Mouse (Mus musculus): ENCODE data around the gene Abhd16b. TPM values are rescaled to one million over a fixed set of nuclear protein-coding genes. Genes with fewer than 3 reads are reported as not detected.

The Abhd16b gene
- polyA plus RNA-seq, 1 experiment from 2014 or later, result 0.08 TPM

- TF ChIP-seq EP300 (IDR thresholded peaks at IDR 0.05; ENCODE audit: low read depth) (no peak), CTCF (IDR thresholded peaks at IDR 0.05; ENCODE audit: low read depth) (no peak)
- no peak for ATAC-seq
- Histone ChIP-seq H3K9me3 (ENCODE audit: low read length) (no peaks in the 10 kb centered on the region), H3K27me3 (ENCODE audit: insufficient read depth, low read length) (peaks cover 9% of the 10 kb centered on the region), H3K4me1 (ENCODE audit: insufficient read depth) (peaks cover 5% of the 10 kb centered on the region), H3K4me2 (ENCODE audit: low read depth, low read length) (no peak overlapping the region), H3K9ac (replicated peaks) (no peak overlapping the region), H3K4me3 (ENCODE audit: low read depth, low read length) (no peak overlapping the region), H3K27ac (ENCODE audit: low read depth) (no peak overlapping the region), H3K36me3 (replicated peaks; ENCODE audit: insufficient read depth, low read length) (no peaks in the 10 kb centered on the region)
- 55% methylated on average over 3 of the region's 3 CpGs for WGBS (ENCODE audit: insufficient replicate concordance)
- no peak for DNase-seq
Measured at GRCm38 (mm10) chr2:181465423-181465822, 27.6 kb upstream of the Abhd16b start.

GRCm38 (mm10) chr2:181470285-181470684 lies 22.7 kb upstream of the Abhd16b start:
- DNase-seq (no peak), ATAC-seq (no peak)
- Histone ChIP-seq H3K4me3 (ENCODE audit: low read depth, low read length) (no peak overlapping the region), H3K4me1 (ENCODE audit: insufficient read depth) (peaks cover 8% of the 10 kb centered on the region), H3K9ac (replicated peaks) (no peak overlapping the region), H3K9me3 (ENCODE audit: low read length) (no peaks in the 10 kb centered on the region), H3K27me3 (ENCODE audit: insufficient read depth, low read length) (no peaks in the 10 kb centered on the region), H3K4me2 (ENCODE audit: low read depth, low read length) (no peak overlapping the region), H3K36me3 (replicated peaks; ENCODE audit: insufficient read depth, low read length) (no peaks in the 10 kb centered on the region), H3K27ac (ENCODE audit: low read depth) (no peak overlapping the region)
- no peak for TF ChIP-seq CTCF (IDR thresholded peaks at IDR 0.05; ENCODE audit: low read depth)
- no peak for TF ChIP-seq EP300 (IDR thresholded peaks at IDR 0.05; ENCODE audit: low read depth)
- WGBS (ENCODE audit: insufficient replicate concordance), result 39% methylated on average over 2 of the region's 2 CpGs

GRCm38 (mm10) chr2:181471246-181471645 lies 21.8 kb upstream of the Abhd16b start:
- no peak overlapping the region for H3K4me2 ChIP-seq (ENCODE audit: low read depth, low read length)

GRCm38 (mm10) chr2:181472256-181472827 lies 20.7 kb upstream of the Abhd16b start:
- H3K9me3 ChIP-seq (ENCODE audit: low read length), result no peaks in the 10 kb centered on the region
- H3K4me3 ChIP-seq (ENCODE audit: low read depth, low read length), result no peak overlapping the region
- DNase-seq, result no peak
- peaks cover 8% of the 10 kb centered on the region for H3K4me1 ChIP-seq (ENCODE audit: insufficient read depth)
- H3K9ac ChIP-seq (replicated peaks), result no peak overlapping the region
- H3K27me3 ChIP-seq (ENCODE audit: insufficient read depth, low read length), result no peaks in the 10 kb centered on the region
- TF ChIP-seq CTCF (IDR thresholded peaks at IDR 0.05; ENCODE audit: low read depth) (no peak), EP300 (IDR thresholded peaks at IDR 0.05; ENCODE audit: low read depth) (no peak)
- peak; percentile 40; the same call in 1 of the 2 replicates for ATAC-seq
- WGBS (ENCODE audit: insufficient replicate concordance), result 59% methylated on average over 1 of the region's 1 CpGs
- no peak overlapping the region for H3K4me2 ChIP-seq (ENCODE audit: low read depth, low read length)
- H3K27ac ChIP-seq (ENCODE audit: low read depth), result peak overlapping the region; percentile 34; the same call in 1 of the 2 replicates
- no peaks in the 10 kb centered on the region for H3K36me3 ChIP-seq (replicated peaks; ENCODE audit: insufficient read depth, low read length)

More at GRCm38 (mm10) chr2:181471246-181471645, 21.8 kb upstream of the Abhd16b start:
- ATAC-seq (no peak), DNase-seq (no peak)
- Histone ChIP-seq H3K27ac (ENCODE audit: low read depth) (peak overlapping the region; percentile 36; the same call in 1 of the 2 replicates), H3K4me1 (ENCODE audit: insufficient read depth) (peaks cover 8% of the 10 kb centered on the region), H3K36me3 (replicated peaks; ENCODE audit: insufficient read depth, low read length) (no peaks in the 10 kb centered on the region), H3K4me3 (ENCODE audit: low read depth, low read length) (no peak overlapping the region), H3K9me3 (ENCODE audit: low read length) (no peaks in the 10 kb centered on the region), H3K9ac (replicated peaks) (no peak overlapping the region), H3K27me3 (ENCODE audit: insufficient read depth, low read length) (no peaks in the 10 kb centered on the region)
- TF ChIP-seq CTCF (IDR thresholded peaks at IDR 0.05; ENCODE audit: low read depth) (no peak), EP300 (IDR thresholded peaks at IDR 0.05; ENCODE audit: low read depth) (no peak)
- WGBS (ENCODE audit: insufficient replicate concordance), result 25% methylated on average over 5 of the region's 5 CpGs

- no peak for ATAC-seq
- WGBS (ENCODE audit: insufficient replicate concordance), result 26% methylated on average over 2 of the region's 2 CpGs
- H3K27ac ChIP-seq (ENCODE audit: low read depth), result 0 out of 2 replicates have a peak overlapping the region, but pooled peaks have one; percentile 19
- H3K9ac ChIP-seq (replicated peaks), result peak overlapping the region; percentile 38; the same call in 1 of the 2 replicates
- DNase-seq, result no peak
- peak overlapping the region; percentile 39 for H3K4me2 ChIP-seq (ENCODE audit: low read depth, low read length)
- peaks cover 23% of the 10 kb centered on the region for H3K4me1 ChIP-seq (ENCODE audit: insufficient read depth)
- H3K9me3 ChIP-seq (ENCODE audit: low read length), result no peaks in the 10 kb centered on the region
- no peaks in the 10 kb centered on the region for H3K36me3 ChIP-seq (replicated peaks; ENCODE audit: insufficient read depth, low read length)
- no peaks in the 10 kb centered on the region for H3K27me3 ChIP-seq (ENCODE audit: insufficient read depth, low read length)
- TF ChIP-seq EP300 (IDR thresholded peaks at IDR 0.05; ENCODE audit: low read depth) (no peak), CTCF (IDR thresholded peaks at IDR 0.05; ENCODE audit: low read depth) (no peak)
- H3K4me3 ChIP-seq (ENCODE audit: low read depth, low read length), result no peak overlapping the region
Measured at GRCm38 (mm10) chr2:181483120-181483519, 9.9 kb upstream of the Abhd16b start.

GRCm38 (mm10) chr2:181483562-181484318 lies 9.3 kb upstream of the Abhd16b start:
- H3K4me3 ChIP-seq (ENCODE audit: low read depth, low read length), result no peak overlapping the region
- TF ChIP-seq CTCF (IDR thresholded peaks at IDR 0.05; ENCODE audit: low read depth) (peak; percentile 54), EP300 (IDR thresholded peaks at IDR 0.05; ENCODE audit: low read depth) (no peak)
- H3K27me3 ChIP-seq (ENCODE audit: insufficient read depth, low read length), result no peaks in the 10 kb centered on the region
- peak overlapping the region; percentile 38; the same call in 1 of the 2 replicates for H3K9ac ChIP-seq (replicated peaks)
- 18% methylated on average over 7 of the region's 7 CpGs for WGBS (ENCODE audit: insufficient replicate concordance)
- ATAC-seq (peak; percentile 30), DNase-seq (no peak)
- H3K36me3 ChIP-seq (replicated peaks; ENCODE audit: insufficient read depth, low read length), result no peaks in the 10 kb centered on the region
- peak overlapping the region; percentile 39 for H3K4me2 ChIP-seq (ENCODE audit: low read depth, low read length)
- peaks cover 23% of the 10 kb centered on the region for H3K4me1 ChIP-seq (ENCODE audit: insufficient read depth)
- H3K27ac ChIP-seq (ENCODE audit: low read depth), result 0 out of 2 replicates have a peak overlapping the region, but pooled peaks have one; percentile 19
- no peaks in the 10 kb centered on the region for H3K9me3 ChIP-seq (ENCODE audit: low read length)
